Mouse (Mus musculus) kidney, postnatal 10 days (tissue): ENCODE results near the gene Rcc1l.

ENCODE experiments used
- DNase-seq: peaks from one replicate; pipeline ENCODE4 v3.0.0; 2021; ENCODE audit warnings: mixed read lengths

Gene Rcc1l

DNA sequence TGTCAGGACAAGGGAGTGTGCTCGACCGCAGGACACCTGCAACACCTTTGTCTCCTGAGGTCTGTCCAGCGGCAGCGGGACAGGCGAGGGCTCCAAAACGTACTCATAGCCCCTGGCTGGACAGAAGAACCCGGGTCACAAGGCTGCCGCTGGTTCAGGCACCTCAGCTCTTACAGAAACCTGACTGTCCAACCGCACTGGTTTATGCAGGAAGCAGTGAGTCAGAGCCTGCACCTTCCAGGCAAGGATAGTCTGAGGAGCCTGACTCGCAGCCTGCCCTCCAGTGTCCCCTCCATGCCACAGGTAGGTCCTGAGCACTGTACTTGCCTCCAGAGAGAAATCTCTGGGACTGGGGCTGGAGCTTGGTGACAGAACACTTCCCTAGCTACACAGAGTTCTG, 7.3 kb downstream of the Rcc1l start:
- DNase-seq = no peak

DNA sequence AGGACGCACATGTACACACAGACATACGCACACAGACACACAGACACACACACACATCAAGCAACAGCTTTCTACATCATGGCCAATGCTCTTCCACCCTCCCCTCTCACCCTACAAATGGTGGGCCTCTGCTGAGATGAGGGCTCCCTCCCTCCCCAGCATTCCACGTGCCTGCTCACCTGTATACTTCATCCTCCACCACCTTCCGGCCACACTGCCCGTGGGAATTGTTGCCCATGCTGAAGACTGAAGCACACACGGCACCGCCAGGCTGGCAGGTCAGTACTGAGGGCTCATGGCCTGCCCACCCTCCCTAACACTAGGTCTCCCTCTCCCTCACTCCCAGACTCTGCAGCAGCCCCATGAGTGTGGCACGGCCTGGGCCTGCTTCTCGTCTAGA, 8.5 kb downstream of the Rcc1l start:
- no peak for DNase-seq

DNA sequence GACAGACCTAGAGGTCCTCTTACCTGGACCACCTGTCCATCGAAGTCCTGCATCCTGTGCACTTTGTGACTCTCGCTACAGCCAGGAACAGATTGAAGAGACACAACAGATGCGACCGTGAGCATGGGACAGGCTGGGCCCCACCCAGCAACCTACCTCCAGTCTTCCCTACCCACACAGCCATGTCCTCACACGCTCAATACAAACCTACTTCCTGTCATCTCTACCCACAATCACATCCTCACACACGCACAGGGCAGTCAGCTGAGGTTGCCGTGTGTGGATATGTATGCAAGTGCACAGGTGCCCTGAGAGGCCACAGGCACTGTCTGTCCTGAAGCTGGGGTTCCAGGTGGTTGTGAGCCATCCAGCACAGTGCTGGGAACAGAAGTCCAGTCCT, 9.9 kb downstream of the Rcc1l start:
- no peak for DNase-seq

- peak; percentile 83 for DNase-seq
Observed at GRCm38 (mm10) chr5:134164688-134165087, 11.9 kb downstream of the Rcc1l start.

GRCm38 (mm10) chr5:134155916-134156466, 20.6 kb downstream of the Rcc1l start:
- no peak for DNase-seq

DNA sequence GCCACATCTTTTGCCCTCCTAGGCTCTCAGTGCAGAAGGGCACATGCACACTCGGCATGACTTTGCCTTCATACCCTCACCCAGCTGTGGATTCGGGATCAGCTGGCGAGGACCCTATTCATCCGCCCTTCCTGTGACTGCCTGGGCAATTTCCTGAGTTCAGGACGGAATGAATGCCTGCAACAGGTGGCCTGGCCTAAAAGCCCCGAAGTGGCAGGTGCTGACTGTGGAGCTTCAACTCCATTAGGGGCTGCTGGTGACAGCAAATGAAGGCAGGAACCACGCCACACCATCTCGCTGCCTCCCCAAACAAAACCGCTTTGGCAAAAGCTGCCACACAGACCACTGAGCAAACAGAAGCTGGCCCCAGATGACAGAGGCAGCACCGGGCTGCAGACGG, 24.7 kb downstream of the Rcc1l start:
- DNase-seq = no peak

- DNase-seq = no peak
Observed at GRCm38 (mm10) chr5:134148153-134148552, 28.4 kb downstream of the Rcc1l start.

DNA sequence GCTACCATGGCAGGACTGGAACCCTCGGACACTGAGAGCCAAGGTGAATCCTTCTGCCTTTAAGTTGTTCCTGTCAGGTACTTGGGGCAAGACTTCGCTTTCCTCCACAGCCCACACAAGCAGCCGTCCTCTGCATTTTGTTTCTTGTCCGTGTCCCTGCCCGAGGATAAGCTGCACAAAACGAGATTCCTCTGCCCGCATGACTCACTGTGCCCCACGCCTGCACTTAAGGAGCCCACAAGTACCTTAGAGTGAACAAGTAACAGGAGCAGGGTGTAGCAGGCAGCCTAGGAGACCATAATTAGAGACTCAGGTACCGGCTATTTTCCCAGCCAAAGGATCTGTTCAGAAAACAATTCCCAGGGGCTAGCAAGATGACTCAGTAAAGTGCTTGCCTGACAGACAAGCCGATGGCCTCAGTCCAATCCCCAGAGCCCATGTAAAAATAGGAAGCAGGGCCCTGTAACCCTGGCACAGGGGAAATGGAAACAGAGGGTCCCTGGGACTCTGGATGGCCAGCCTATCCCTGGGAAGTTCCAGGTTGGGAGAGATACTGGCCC, 29.3 kb downstream of the Rcc1l start:
- DNase-seq = no peak

GRCm38 (mm10) chr5:134144986-134145385, 31.6 kb downstream of the Rcc1l start:
- DNase-seq = no peak

- no peak for DNase-seq
Observed at GRCm38 (mm10) chr5:134142381-134142780, 34.2 kb downstream of the Rcc1l start.

- DNase-seq = no peak
Observed at GRCm38 (mm10) chr5:134141236-134141635, 35.3 kb downstream of the Rcc1l start.

- DNase-seq = no peak
Observed at GRCm38 (mm10) chr5:134139429-134139828, 37.1 kb downstream of the Rcc1l start.

DNA sequence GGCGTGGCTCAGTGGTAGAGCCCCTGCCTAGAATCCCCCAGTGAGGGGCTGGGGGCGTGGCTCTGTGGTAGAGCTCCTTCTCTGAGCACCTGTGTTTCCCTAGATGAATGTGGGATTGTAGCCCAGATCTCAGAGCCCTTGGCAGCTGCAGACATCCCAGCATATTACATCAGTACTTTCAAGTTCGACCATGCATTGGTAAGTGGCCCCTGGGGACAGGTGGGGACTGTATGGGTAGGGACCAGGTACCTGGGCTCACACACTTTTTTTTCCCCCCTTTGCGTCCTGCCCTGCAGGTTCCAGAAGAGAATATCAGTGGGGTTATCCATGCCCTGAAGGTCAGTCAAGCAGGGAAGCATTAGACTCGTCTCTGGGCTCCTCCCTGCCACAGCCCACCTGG, 38.6 kb downstream of the Rcc1l start:
- DNase-seq = no peak

DNA sequence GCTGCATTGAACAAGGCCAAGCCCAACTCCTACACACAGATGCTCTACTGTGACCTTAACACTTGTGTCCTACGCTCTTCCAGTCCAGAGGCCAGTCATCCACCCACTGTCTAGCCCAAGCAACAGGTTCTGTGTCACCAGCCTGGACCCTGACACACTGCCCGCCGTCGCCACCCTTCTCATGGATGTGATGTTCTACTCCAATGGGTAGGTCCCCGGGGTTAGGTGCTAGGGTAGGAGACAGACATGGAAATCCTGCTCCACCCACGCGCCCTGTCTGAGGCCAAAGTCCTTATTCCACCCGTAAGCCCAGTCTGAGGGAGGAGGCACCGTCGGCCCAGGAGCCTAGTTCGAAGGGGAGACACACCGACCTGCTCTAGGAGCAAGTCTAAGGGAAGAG, 40.6 kb downstream of the Rcc1l start:
- DNase-seq = no peak

GRCm38 (mm10) chr5:134131586-134131985, 45.0 kb downstream of the Rcc1l start:
- DNase-seq = peak; percentile 59

- DNase-seq = no peak
Observed at GRCm38 (mm10) chr5:134126232-134126631, 50.3 kb downstream of the Rcc1l start.

- DNase-seq = no peak
Observed at GRCm38 (mm10) chr5:134123846-134124245, 52.7 kb downstream of the Rcc1l start.

DNA sequence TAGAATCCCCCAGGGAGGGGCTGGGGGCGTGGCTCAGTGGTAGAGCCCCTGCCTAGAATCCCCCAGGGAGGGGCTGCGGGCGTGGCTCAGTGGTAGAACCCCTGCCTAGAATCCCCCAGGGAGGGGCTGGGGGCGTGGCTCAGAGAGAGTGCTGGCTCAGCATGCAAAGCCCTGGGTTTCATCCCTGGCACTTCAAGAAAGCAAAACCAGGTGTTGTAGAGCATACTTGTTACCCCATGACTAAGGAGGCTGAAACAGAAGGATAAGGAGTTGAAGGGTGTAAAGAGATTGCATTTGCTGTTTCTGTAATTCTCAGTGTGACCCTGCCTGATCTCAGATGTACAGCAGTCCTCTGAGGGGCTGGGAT, 54.7 kb downstream of the Rcc1l start:
- no peak for DNase-seq

GRCm38 (mm10) chr5:134121138-134121892, 55.3 kb downstream of the Rcc1l start:
- no peak for DNase-seq

- DNase-seq = no peak
Observed at GRCm38 (mm10) chr5:134120135-134120534, 56.4 kb downstream of the Rcc1l start.

GRCm38 (mm10) chr5:134119481-134120120, 57.0 kb downstream of the Rcc1l start:
- no peak for DNase-seq

DNA sequence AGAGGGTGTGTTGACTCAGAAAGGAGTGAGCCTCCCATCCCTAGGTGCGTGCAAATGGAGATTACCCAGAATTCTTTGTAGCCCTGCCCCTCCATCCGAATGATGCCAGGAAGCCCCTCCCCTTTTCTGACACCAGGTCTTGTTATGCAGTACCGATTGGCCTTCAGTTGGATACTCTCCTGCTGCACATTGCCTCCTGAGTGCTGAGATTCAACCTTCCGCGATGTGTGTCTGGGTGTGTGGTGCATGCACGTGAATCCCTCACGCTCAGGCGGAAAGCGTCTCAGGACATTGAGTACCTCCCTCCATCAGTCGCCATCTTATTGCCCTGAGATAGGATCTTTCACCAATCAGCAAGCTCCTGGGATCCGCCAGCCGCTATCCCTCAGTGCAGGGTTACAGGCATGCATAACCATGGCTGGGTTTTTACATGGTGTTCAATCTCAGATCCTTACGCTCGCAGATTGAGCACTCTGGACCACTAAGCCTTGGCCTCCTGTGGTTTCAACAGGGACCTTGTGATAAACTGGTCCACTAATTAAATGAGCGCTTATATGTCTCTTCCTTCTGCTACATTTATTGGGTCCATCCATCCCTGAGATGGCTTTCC, 57.7 kb downstream of the Rcc1l start:
- no peak for DNase-seq

DNA sequence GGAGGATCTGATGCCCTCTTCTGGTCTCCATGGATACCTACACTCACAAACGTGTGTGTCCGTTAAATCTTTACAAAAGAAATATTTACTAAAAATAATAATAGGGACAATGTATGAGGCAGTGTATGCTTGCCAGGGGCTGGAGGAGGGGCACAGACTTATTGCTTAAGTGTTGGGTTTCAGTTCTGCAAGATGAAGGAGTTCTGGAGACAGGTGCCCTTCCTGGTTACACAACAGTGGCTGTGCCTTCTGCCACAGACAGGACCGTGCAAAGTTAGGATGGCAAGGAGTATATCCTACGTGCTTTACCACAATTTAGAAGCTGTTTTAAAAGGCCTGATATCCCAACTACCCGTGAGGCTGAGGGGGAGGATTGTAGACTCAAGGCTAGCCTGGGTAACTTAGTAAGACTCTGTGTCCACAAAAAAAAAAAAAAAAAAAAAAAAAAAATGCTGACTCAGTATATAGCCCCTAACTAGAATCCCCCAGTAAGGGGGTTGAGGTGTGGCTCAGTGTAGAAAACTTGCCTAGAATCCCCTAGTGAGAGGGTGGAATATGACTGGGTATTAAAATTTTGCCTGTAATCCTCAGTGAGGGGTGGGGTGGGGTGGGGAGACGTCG, 60.8 kb downstream of the Rcc1l start:
- no peak for DNase-seq
